Mouse (Mus musculus) CD4-positive naive resting alpha-beta T cell, adult 76 days (primary cell): ENCODE data around the gene Arhgap30. TPM values are rescaled to one million over a fixed set of nuclear protein-coding genes. Genes with fewer than 3 reads are reported as not detected.

Experiments used
- total RNA-seq: library from RNA; stranded (reverse); gene quantifications from one replicate; pipeline ENCODE4 v1.2.4, GENCODE M21; 2023

Arhgap30 gene
- 171 TPM for total RNA-seq

DNA sequence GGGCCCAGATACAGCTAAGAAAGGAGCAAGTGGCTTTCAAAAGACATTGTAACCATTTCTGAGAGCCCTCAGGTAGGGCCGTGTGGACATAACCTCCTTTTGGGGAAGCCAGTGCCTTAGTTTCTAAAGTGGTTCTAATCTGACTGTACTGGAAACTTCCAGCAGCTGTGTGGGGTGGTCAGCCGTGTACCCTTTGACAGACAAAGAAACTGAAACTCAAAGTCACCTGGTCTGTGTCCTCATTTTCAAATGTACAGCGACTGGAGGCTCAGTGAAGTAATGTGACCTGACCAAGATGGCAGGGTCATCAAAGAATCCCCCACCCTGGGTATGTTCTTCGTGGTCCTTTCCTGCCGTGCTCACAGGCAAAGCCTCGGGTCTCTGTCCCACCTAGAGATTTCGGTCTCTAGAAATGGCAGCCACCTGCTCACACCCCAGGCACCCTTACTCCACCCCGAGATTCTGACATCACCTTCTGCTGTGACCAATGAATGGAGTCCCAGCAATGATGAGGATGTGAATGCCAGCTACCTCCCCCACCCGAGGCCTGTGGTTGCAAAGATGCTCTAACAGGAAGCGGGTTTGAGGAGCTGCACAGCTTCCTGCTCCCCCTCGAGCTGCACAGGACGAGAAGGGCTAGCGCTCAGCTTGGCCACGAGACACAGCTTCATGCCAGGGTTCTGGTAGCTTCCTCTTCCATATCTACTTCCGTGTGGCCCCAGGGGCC, at the start of gene Arhgap30:
Gene Arhgap30 (plus strand): TSS at position 579 of the 727 bp plus-strand sequence.

DNA sequence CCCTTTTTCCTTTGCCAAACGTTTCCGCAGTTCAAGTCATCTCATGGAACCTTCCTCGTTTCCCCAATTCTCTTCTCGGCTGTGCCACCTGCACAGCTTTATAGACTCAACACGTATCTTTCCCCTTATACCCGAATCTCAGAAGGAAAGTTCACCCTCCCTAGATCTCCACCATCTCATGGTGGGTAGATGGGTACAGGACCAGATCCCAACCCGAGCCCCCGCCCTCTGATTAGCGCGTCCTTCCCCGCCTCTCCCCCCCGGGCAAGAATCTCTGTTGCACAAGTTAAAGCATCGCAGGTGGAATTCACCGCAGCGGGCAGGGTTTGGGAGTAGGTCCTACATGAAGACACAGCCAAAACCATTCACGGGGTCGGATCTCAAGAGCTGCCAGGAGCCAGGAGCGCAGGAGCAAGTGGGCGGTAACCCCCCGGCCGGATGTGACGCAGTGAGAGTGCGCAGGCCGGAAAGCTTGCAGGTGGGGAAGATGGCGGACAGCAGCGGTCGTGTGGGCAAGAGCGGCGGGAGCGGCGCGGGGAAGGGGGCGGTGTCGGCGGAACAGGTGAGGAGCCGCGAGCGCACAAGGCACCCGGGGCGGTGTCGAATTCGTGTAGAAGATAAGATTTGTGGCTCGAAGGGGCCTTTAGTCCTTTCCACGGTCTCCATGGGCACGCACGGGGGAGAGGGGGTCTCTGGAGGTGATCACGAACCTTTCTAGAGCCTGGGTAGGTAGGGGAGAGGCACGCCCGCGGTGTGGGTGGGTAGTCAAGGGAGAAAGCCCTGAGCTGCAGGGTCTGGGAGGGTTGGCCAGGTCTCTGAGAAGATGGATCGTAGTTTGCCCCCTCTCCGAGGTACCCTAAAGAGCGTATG, 43.3 kb upstream of the Arhgap30 start, which contains the start of the genes Nit1 and Pfdn2:
Gene Nit1 (minus strand): TSS at position 422 of the 870 bp plus-strand sequence.
Gene Pfdn2 (plus strand): TSS at position 446 of the 870 bp plus-strand sequence.

DNA sequence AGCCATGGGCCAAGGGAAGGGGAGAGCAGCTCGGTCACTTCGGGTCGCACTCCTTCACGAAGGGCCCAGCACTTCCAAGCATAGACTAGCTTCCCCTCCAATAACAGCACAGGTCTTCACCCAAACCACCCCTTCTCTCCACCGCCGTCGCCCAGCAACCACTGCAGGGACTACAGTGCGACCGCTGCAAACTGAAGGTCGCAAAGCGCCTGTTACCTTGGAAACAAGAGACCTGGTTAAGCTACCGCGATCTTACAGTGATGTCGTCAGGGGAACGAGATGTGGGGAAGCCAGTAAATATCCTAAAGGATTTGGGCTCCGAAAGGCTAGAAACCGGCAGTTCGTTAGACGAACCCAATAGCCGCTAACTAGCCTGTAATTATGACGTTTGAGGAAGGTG, 28.1 kb upstream of the Arhgap30 start, which contains the start of gene Klhdc9:
Gene Klhdc9 (minus strand): TSS at position 143 of the 400 bp plus-strand sequence.

DNA sequence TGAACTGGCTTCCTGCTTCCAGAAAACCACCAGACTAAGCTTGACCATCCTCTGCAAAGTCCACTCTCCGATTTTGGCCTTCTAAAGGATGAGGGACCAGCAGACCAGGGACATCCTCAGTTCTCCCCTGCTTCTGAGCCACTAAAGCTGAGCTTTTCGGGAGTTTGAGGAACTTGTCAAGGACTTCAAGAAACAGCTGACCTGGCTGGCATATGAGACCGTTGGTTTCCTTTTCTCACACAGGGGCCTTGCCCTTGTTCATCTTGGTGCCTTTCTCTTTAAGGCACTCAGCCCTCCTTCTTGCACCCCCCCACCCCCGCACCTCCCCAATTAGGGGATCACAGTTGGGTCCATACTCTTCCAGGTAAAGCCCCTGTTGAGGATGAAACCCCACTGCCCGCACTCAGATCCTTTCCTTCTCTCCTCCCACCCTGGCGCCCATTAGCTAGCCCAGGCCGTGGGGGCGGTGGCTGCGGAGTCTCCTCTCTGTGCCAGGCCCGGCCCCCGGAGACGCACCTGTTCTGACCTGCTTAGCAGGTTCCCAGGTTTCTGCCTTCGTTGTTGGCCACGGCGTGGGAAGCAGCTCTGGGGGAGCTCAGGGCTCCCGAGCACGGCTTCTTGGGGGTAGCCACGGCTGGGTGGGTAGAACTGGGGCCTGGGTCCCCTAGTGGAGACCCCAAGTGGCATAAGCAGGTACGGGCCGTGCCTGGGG, 18.8 kb upstream of the Arhgap30 start, which contains the start of gene Nectin4:
Gene Nectin4 (plus strand): TSS at position 255 of the 712 bp plus-strand sequence.

DNA sequence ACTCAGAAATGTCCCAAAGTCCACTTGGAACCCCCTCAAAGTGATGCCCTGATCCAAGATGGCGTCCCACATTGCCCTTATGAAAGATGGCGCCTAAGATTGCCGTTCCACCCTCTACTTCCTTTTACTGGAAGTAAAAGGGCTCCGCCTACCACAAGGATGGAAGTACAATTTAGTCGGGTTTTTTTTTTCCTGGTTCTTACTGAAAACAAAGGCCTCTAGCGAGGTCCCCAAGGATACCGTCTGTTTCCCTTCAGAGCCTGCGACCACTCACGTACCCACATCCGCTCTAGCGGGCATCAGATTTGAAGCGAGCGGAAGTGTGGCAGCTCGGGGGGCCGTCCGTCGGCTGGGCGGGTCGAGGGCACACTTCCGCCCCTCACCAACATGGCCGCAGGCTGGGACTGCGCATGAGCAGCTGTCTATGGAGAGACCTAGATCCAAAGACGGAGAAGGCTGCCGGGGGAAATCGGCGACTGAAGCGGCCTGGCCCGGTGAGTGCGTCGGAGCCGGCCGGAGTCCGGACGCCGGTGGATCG, 22.3 kb downstream of the Arhgap30 start, which contains the start of gene Usf1:
Gene Usf1 (plus strand): TSS at position 367 of the 538 bp plus-strand sequence.

DNA sequence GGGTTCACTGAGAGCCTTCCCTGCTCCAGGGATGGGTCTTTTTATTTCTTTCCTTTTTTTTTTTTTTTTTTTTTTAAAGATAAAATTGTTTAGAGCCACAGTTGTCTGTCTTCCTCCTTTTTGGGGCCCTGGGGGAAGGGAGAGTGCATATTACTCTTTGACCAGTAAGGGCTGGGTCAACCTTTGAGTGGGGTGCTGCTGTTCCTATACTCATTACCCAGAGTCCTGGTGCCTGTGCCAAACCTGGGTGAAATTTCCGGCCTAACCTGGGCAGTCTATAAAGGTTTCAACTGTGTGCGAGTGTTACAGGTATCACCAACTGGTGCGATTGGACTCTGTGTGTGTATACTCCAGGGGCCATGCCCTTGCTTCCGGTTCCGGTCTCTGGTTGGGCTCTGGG, 29.9 kb downstream of the Arhgap30 start, which contains the start of gene Tstd1:
Gene Tstd1 (plus strand): TSS at position 213 of the 400 bp plus-strand sequence.

DNA sequence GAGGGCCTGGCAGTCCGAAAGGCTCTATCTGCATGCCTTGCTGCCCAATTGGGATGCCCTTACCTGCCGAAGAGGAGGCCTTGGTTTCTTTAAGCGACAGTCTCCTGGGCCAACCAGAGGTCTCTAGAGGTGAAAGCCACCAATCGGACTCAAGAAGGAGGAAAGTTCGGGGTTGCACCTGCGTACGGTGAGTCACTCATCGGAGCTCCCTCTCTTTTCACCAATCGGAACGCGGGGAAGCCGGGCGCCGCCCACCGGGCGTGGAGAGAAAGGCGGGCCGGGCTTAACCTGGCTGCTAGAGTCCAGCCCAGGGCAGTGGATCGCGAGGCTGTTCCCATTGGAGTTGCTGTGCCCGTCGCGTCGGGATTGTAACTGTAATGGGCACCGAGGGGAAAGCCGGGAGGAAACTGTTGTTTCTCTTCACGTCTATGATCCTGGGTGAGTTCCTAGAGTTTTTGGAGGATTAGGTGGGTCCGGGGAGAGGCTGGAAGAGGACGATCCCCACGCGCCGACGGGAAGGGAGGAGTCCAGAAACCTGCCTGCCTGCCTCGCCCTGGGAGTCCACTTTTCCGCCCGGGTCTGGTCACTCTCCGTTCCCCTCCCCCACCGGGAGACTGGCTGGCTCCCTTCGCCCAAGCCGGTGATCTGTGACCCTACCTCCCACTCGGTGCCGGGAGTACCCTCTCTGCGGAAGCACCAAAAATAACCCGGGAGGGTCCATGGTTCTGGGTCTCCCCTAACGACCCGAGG, 48.7 kb downstream of the Arhgap30 start, which contains the start of gene F11r:
Gene F11r (plus strand): TSS at position 272 of the 750 bp plus-strand sequence.

Other genes with a start within 250 kb of the Arhgap30 start
- 101 TPM for gene Sdhc, start 238.4 kb upstream of the Arhgap30 start, total RNA-seq
- gene Mpz, start 238.2 kb upstream of the Arhgap30 start, total RNA-seq = not detected
- gene Pcp4l1, start 192.7 kb upstream of the Arhgap30 start, total RNA-seq = not detected
- gene Nr1i3, start 175.0 kb upstream of the Arhgap30 start, total RNA-seq = not detected
- gene Tomm40l, start 166.4 kb upstream of the Arhgap30 start, total RNA-seq = 17.0 TPM
- not detected for gene Apoa2, start 163.9 kb upstream of the Arhgap30 start, total RNA-seq
- gene Fcer1g, start 154.6 kb upstream of the Arhgap30 start, total RNA-seq = 16.9 TPM
- not detected for gene Adamts4, start 138.5 kb upstream of the Arhgap30 start, total RNA-seq
- 99.5 TPM for gene Ndufs2, start 137.6 kb upstream of the Arhgap30 start, total RNA-seq
- 69.6 TPM for gene B4galt3, start 118.6 kb upstream of the Arhgap30 start, total RNA-seq
- gene Ppox, start 107.8 kb upstream of the Arhgap30 start, total RNA-seq = 43.1 TPM
- gene Usp21, start 101.0 kb upstream of the Arhgap30 start, total RNA-seq = 42.5 TPM
- gene Ufc1, start 93.9 kb upstream of the Arhgap30 start, total RNA-seq = 53.9 TPM
- 30.6 TPM for gene Dedd, start 59.8 kb upstream of the Arhgap30 start, total RNA-seq
- 16.8 TPM for gene Nit1, start 43.3 kb upstream of the Arhgap30 start, total RNA-seq
- 72.0 TPM for gene Pfdn2, start 43.3 kb upstream of the Arhgap30 start, total RNA-seq
- 0.35 TPM for gene Klhdc9, start 28.2 kb upstream of the Arhgap30 start, total RNA-seq
- 0.29 TPM for gene Nectin4, start 18.9 kb upstream of the Arhgap30 start, total RNA-seq
- 80.1 TPM for gene Usf1, start 22.4 kb downstream of the Arhgap30 start, total RNA-seq
- 5.9 TPM for gene Tstd1, start 29.9 kb downstream of the Arhgap30 start, total RNA-seq
- 3.1 TPM for gene F11r, start 48.6 kb downstream of the Arhgap30 start, total RNA-seq
- 5.9 TPM for gene Alyref2, start 114.5 kb downstream of the Arhgap30 start, total RNA-seq
- gene Itln1, start 146.3 kb downstream of the Arhgap30 start, total RNA-seq = not detected
- 4.4 TPM for gene Cd244a, start 170.2 kb downstream of the Arhgap30 start, total RNA-seq
- gene Ly9, start 218.5 kb downstream of the Arhgap30 start, total RNA-seq = 92.9 TPM